Mouse (Mus musculus) MEL (cell line): ENCODE data around the gene Olfr700.

ENCODE experiments used
- CTCF ChIP-seq, 3 experiments: IDR thresholded peaks in 2 of 3; conservative IDR thresholded peaks in 1 of 3; 2 replicates each; pipeline ENCODE4 v1.5.1; 2011 to 2012; ENCODE audit warnings: low read length in 3 of 3, low read depth in 2 of 3, mild to moderate bottlenecking in 2 of 3, improper control_type of control experiment in 1 of 3, inconsistent platforms in 1 of 3, mixed read lengths in 1 of 3, moderate library complexity in 1 of 3; ENCODE audit not compliant: control insufficient read depth in 1 of 3, insufficient read depth in 1 of 3, poor library complexity in 1 of 3, severe bottlenecking in 1 of 3
- TBP ChIP-seq: IDR thresholded peaks from 2 replicates; pipeline ENCODE4 v1.8.0; 2011; ENCODE audit warnings: low read depth, low read length, improper control_type of control experiment
- ZNF384 ChIP-seq: IDR thresholded peaks from 2 replicates; pipeline ENCODE4 v1.6.1; 2012; ENCODE audit warnings: low read depth, mild to moderate bottlenecking, inconsistent platforms, low read length, improper control_type of control experiment

GRCm38 (mm10) chr7:106808734-106809133 lies at the start of gene Olfr700:
- TF ChIP-seq TBP, result no peak
- no peak for TF ChIP-seq CTCF (IDR thresholded peaks at IDR 0.05 in 2 of 3, conservative IDR thresholded peaks at IDR 0.05 in 1 of 3; ENCODE audit: control insufficient read depth in 1 of 3, insufficient read depth in 1 of 3, low read depth in 2 of 3, low read length in 3 of 3, poor library complexity in 1 of 3, severe bottlenecking in 1 of 3)
- no peak for TF ChIP-seq ZNF384
